Mouse (Mus musculus) intestine, embryonic 16.5 days (tissue): ENCODE data around the gene Cuedc1. TPM values are rescaled to one million over a fixed set of nuclear protein-coding genes. Genes with fewer than 3 reads are reported as not detected.
A peak's percentile ranks its signal among the peaks of the same experiment; 100 is the strongest.

Experiments
- ATAC-seq: fragments of 200-750 bp; cut with Nextera tagmentation; 2 replicates; pipeline ENCODE4 v1.8.0; 2017; ENCODE audit warnings: moderate TSS enrichment, moderate library complexity
- H3K27ac ChIP-seq: fragments of 300-500 bp; sonication (generic); 2 replicates; pipeline ENCODE4 v1.5.1; 2014; ENCODE audit warnings: mild to moderate bottlenecking, low read length
- H3K27me3 ChIP-seq: fragments of 300-500 bp; sonication (generic); replicated peaks from 2 replicates; pipeline ENCODE4 v1.6.1; 2014; ENCODE audit warnings: low read length, control low read depth, mixed read lengths; ENCODE audit not compliant: control insufficient read depth, insufficient read depth
- H3K36me3 ChIP-seq: fragments of 300-500 bp; sonication (generic); 2 replicates; pipeline ENCODE4 v1.6.1; 2014; ENCODE audit warnings: low read length, control low read depth; ENCODE audit not compliant: control insufficient read depth, insufficient read depth
- H3K4me1 ChIP-seq: fragments of 300-500 bp; sonication (generic); 2 replicates; pipeline ENCODE4 v1.6.1; 2014; ENCODE audit warnings: low read length, control low read depth, mixed read lengths; ENCODE audit not compliant: control insufficient read depth, insufficient read depth
- H3K4me2 ChIP-seq: fragments of 300-500 bp; sonication (generic); 2 replicates; pipeline ENCODE4 v1.6.1; 2014; ENCODE audit warnings: low read depth, low read length, control low read depth
- H3K4me3 ChIP-seq: fragments of 300-500 bp; sonication (generic); 2 replicates; pipeline ENCODE4 v1.5.1; 2014; ENCODE audit warnings: mild to moderate bottlenecking, low read length
- H3K9ac ChIP-seq: fragments of 300-500 bp; sonication (generic); 2 replicates; pipeline ENCODE4 v1.6.1; 2014; ENCODE audit warnings: low read depth, low read length
- H3K9me3 ChIP-seq: fragments of 300-500 bp; sonication (generic); 2 replicates; pipeline ENCODE4 v1.6.1; 2016; ENCODE audit warnings: low read length, control low read depth; ENCODE audit not compliant: control insufficient read depth
- WGBS: fragments of 180-500 bp; shearing (Covaris S2); extraction: QIAGEN DNeasy Blood & Tissue Kit; methylation state at CpG from one replicate; pipeline ENCODE4 v1.1.7; 2014; 5-methylcytosine and 5-hydroxymethylcytosine counted together
- polyA plus RNA-seq: library from polyadenylated mRNA; unstranded; fragments of >200 nt; fragmentation: Nextera tagmentation; extraction: Ambion mirVana; gene quantifications from 2 replicates; pipeline ENCODE4 v1.2.1, GENCODE M21; 2015

The Cuedc1 gene
- polyA plus RNA-seq, 1 experiment from 2014 or later, result 8.5 TPM

GRCm38 (mm10) chr11:88061892-88062625, 35.8 kb upstream of the Cuedc1 start:
- Histone ChIP-seq H3K27me3 (no peaks in the 10 kb centered on the region), H3K27ac (no peak overlapping the region), H3K9ac (no peak overlapping the region), H3K4me3 (no peak overlapping the region), H3K4me2 (no peak overlapping the region), H3K9me3 (no peaks in the 10 kb centered on the region), H3K4me1 (no peaks in the 10 kb centered on the region), H3K36me3 (no peaks in the 10 kb centered on the region)
- WGBS, result 74% methylated on average over 2 of the region's 2 CpGs
- no peak for ATAC-seq

- ATAC-seq, result no peak
- no peak overlapping the region for H3K9ac ChIP-seq
Observed at GRCm38 (mm10) chr11:88065732-88066131, 32.1 kb upstream of the Cuedc1 start.

GRCm38 (mm10) chr11:88067191-88067585, 30.7 kb upstream of the Cuedc1 start:
- Histone ChIP-seq H3K4me2 (peak overlapping the region; percentile 72), H3K9me3 (no peaks in the 10 kb centered on the region)
- no peak for ATAC-seq

More at GRCm38 (mm10) chr11:88065732-88066131, 32.1 kb upstream of the Cuedc1 start:
- no peaks in the 10 kb centered on the region for H3K9me3 ChIP-seq
- no peaks in the 10 kb centered on the region for H3K36me3 ChIP-seq
- no peak overlapping the region for H3K27ac ChIP-seq
- H3K4me2 ChIP-seq, result no peak overlapping the region
- H3K4me1 ChIP-seq, result peaks cover 10% of the 10 kb centered on the region
- H3K4me3 ChIP-seq, result no peak overlapping the region
- no peaks in the 10 kb centered on the region for H3K27me3 ChIP-seq

GRCm38 (mm10) chr11:88067586-88068410, 30.1 kb upstream of the Cuedc1 start, which contains the start of gene Vezf1:
TSS of gene Vezf1 (plus strand) at chr11:88068279.
- peak within 1 kb of the TSS; percentile 92 for H3K9ac ChIP-seq
- peaks cover 24% of the 10 kb centered on the region for H3K4me1 ChIP-seq
- peak; percentile 86 for ATAC-seq
- no peaks in the 10 kb centered on the region for H3K36me3 ChIP-seq
- H3K27me3 ChIP-seq, result no peaks in the 10 kb centered on the region
- WGBS, result under 1% methylated on average over 48 of the region's 81 CpGs
- H3K4me3 ChIP-seq, result peak within 1 kb of the TSS; percentile 96
- no peaks in the 10 kb centered on the region for H3K9me3 ChIP-seq
- peak within 1 kb of the TSS; percentile 86 for H3K4me2 ChIP-seq
- peak within 1 kb of the TSS; percentile 95 for H3K27ac ChIP-seq

More at GRCm38 (mm10) chr11:88067191-88067585, 30.7 kb upstream of the Cuedc1 start:
- Histone ChIP-seq H3K4me1 (peaks cover 24% of the 10 kb centered on the region), H3K36me3 (no peaks in the 10 kb centered on the region), H3K9ac (peak overlapping the region; percentile 92), H3K4me3 (peak overlapping the region; percentile 96), H3K27ac (peak overlapping the region; percentile 95), H3K27me3 (no peaks in the 10 kb centered on the region)
- 5% methylated on average over 8 of the region's 8 CpGs for WGBS

- peak overlapping the region; percentile 86 for H3K4me2 ChIP-seq
- H3K36me3 ChIP-seq, result peaks cover 3% of the 10 kb centered on the region; the same call in 1 of the 2 replicates
- ATAC-seq, result peak; percentile 84
- WGBS, result under 1% methylated on average over 62 of the region's 92 CpGs
- H3K27ac ChIP-seq, result peak overlapping the region; percentile 95
- H3K27me3 ChIP-seq, result no peaks in the 10 kb centered on the region
- H3K9me3 ChIP-seq, result no peaks in the 10 kb centered on the region
- peaks cover 28% of the 10 kb centered on the region for H3K4me1 ChIP-seq
- peak overlapping the region; percentile 92 for H3K9ac ChIP-seq
- peak overlapping the region; percentile 96 for H3K4me3 ChIP-seq
Observed at GRCm38 (mm10) chr11:88068411-88069245, 29.2 kb upstream of the Cuedc1 start.

GRCm38 (mm10) chr11:88069246-88069570, 28.6 kb upstream of the Cuedc1 start:
- WGBS, result 1% methylated on average over 12 of the region's 12 CpGs
- Histone ChIP-seq H3K9ac (peak overlapping the region; percentile 92), H3K9me3 (no peaks in the 10 kb centered on the region), H3K27ac (peak overlapping the region; percentile 95), H3K27me3 (no peaks in the 10 kb centered on the region), H3K4me1 (peaks cover 28% of the 10 kb centered on the region), H3K4me2 (peak overlapping the region; percentile 86), H3K36me3 (peaks cover 4% of the 10 kb centered on the region; the same call in 1 of the 2 replicates), H3K4me3 (peak overlapping the region; percentile 96)
- ATAC-seq, result no peak

GRCm38 (mm10) chr11:88070392-88070791, 27.5 kb upstream of the Cuedc1 start:
- 20% methylated on average over 4 of the region's 4 CpGs for WGBS
- ATAC-seq, result no peak
- Histone ChIP-seq H3K36me3 (peaks cover 4% of the 10 kb centered on the region; the same call in 1 of the 2 replicates), H3K4me1 (peaks cover 28% of the 10 kb centered on the region), H3K27me3 (no peaks in the 10 kb centered on the region), H3K4me3 (peak overlapping the region; percentile 25), H3K9ac (peak overlapping the region; percentile 45; the same call in 1 of the 2 replicates), H3K9me3 (no peaks in the 10 kb centered on the region), H3K27ac (no peak overlapping the region), H3K4me2 (peak overlapping the region; percentile 86)

- Histone ChIP-seq H3K9ac (peak overlapping the region; percentile 15; the same call in 1 of the 2 replicates), H3K4me3 (no peak overlapping the region; the same call in 1 of the 2 replicates)
- 28% methylated on average over 5 of the region's 5 CpGs for WGBS
Observed at GRCm38 (mm10) chr11:88071113-88071512, 26.7 kb upstream of the Cuedc1 start.

More at GRCm38 (mm10) chr11:88071113-88071512, 26.7 kb upstream of the Cuedc1 start:
- Histone ChIP-seq H3K4me2 (peak overlapping the region; percentile 86), H3K27ac (no peak overlapping the region), H3K9me3 (no peaks in the 10 kb centered on the region), H3K4me1 (peaks cover 28% of the 10 kb centered on the region), H3K27me3 (no peaks in the 10 kb centered on the region), H3K36me3 (peaks cover 4% of the 10 kb centered on the region; the same call in 1 of the 2 replicates)
- ATAC-seq, result no peak
